8 mouse cellular contexts compared by ENCODE assay signal in the genomic region with DNA sequence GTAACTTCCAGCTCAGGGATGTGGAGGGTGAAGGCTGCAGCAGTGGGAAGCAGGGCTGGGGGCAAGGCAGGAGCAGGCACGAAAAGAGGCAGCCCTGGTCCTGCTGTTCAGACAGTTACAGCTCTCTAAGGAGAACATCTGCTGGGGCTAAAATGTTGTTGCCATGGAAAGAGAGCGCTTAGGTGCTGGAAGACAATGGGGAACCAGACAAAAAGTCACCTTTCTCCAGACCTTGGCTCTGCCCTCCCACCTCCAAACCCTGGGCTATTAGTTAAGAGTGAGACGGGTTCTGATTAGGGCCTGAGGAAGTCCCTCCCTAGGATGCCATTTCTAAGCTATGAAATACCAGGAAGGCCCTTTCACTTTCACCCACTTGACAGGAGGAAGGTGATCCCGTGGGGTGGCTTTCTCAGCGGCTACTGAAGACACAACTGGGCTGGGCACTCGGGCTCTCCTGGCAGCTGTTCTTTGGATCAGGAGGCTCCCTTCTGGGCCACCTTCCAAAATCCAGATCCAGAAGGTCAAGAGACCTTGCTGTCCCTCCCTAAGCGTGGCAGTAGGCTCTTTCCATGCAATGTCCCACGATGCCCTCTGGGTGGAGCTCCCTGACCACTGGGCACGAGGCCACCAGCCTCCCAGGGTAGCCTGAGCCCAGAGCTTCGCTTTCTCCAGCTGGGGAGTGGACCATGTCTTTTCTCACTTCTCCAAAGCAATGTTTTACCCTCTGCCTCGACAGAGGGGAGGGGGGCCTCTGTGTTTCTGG. TPM values are rescaled to one million over a fixed set of nuclear protein-coding genes. Genes with fewer than 3 reads are reported as not detected.
DNase-seq lines count a peak whose midpoint lies in the region; ATAC-seq and TF ChIP-seq lines count a peak whose summit lies in the region.

No protein-coding gene starts in this region.

- no peak overlapping the region for H3K9ac ChIP-seq in liver, embryonic 11.5 days (ENCODE audit: low read depth, low read length)

- peak; percentile 72 for ATAC-seq in liver, embryonic 11.5 days (replicated peaks; ENCODE audit: low FRiP score)

- H3K79me2 ChIP-seq in C2C12 (ENCODE audit: control insufficient read depth, insufficient read depth) = no peaks in the 10 kb centered on the region

- no peak overlapping the region for H3K27ac ChIP-seq in kidney, adult 2 months (ENCODE audit: insufficient read depth, low read depth, low read length)
- H3K27ac ChIP-seq in liver, embryonic 11.5 days (ENCODE audit: low read depth, low read length) = no peak overlapping the region

- H3ac ChIP-seq in C2C12 (ENCODE audit: control insufficient read depth, insufficient read length, low read depth) = no peak overlapping the region

- no peaks in the 10 kb centered on the region for H3K9me3 ChIP-seq in liver, embryonic 11.5 days (ENCODE audit: control insufficient read depth, low read length)

- 0 out of 2 replicates have a peak, but pooled peaks cover 4% of the 10 kb centered on the region for H3K4me1 ChIP-seq in kidney, adult 2 months (ENCODE audit: control insufficient read depth, insufficient read depth, low read length)
- H3K4me1 ChIP-seq in liver, embryonic 11.5 days (replicated peaks; ENCODE audit: control insufficient read depth, insufficient read depth, low read length) = no peaks in the 10 kb centered on the region

- no peaks in the 10 kb centered on the region for H3K27me3 ChIP-seq in C2C12 (ENCODE audit: control insufficient read depth, insufficient read depth, insufficient read length)
- H3K27me3 ChIP-seq in kidney, adult 2 months (replicated peaks; ENCODE audit: control insufficient read depth, insufficient read depth, low read length) = no peaks in the 10 kb centered on the region
- no peaks in the 10 kb centered on the region; the same call in 1 of the 2 replicates for H3K27me3 ChIP-seq in liver, embryonic 11.5 days (replicated peaks; ENCODE audit: control insufficient read depth, insufficient read depth, low read length)

- H3K4me3 ChIP-seq in C2C12 (ENCODE audit: insufficient read depth, poor library complexity, severe bottlenecking) = no peak overlapping the region
- no peak overlapping the region for H3K4me3 ChIP-seq in kidney, adult 2 months (ENCODE audit: insufficient read depth, low read depth, low read length)
- no peak overlapping the region for H3K4me3 ChIP-seq in liver, embryonic 11.5 days (ENCODE audit: low read depth, low read length)

- peak; percentile 93 for TF ChIP-seq CTCF in C2C12 (IDR thresholded peaks at IDR 0.05; ENCODE audit: control insufficient read depth, insufficient read depth, insufficient read length)
- TF ChIP-seq CTCF in kidney, adult 2 months (conservative IDR thresholded peaks at IDR 0.05; ENCODE audit: insufficient read depth, insufficient read length, low read depth, low read length) = peak; percentile 93

- peak overlapping the region; percentile 32; the same call in 1 of the 2 replicates for H3K4me2 ChIP-seq in liver, embryonic 11.5 days

- WGBS in kidney, adult 2 months = 10% methylated on average over 11 of the region's 11 CpGs
- WGBS in liver, embryonic 11.5 days = 19% methylated on average over 11 of the region's 11 CpGs

- TF ChIP-seq POLR2A in kidney, adult 2 months (IDR thresholded peaks at IDR 0.05; ENCODE audit: low read depth, low read length) = no peak

- peaks cover 32% of the 10 kb centered on the region for H3K36me3 ChIP-seq in C2C12 (ENCODE audit: control insufficient read depth, insufficient read depth)
- H3K36me3 ChIP-seq in kidney, adult 2 months (ENCODE audit: control insufficient read depth, insufficient read depth, low read length) = peaks cover 3% of the 10 kb centered on the region; the same call in 1 of the 2 replicates
- H3K36me3 ChIP-seq in liver, embryonic 11.5 days (ENCODE audit: control insufficient read depth, insufficient read depth, low read length) = peaks cover 28% of the 10 kb centered on the region

- DNase-seq in adrenal gland, adult 18-20 months (ENCODE audit: low spot score in 2 of 2) = peak; percentile 80 to 87
- DNase-seq in embryo, embryonic 9.5 days (ENCODE audit: extremely low spot score) = peak; percentile 63
- DNase-seq in heart, adult 18-20 months = peak; percentile 91 to 92
- peak; percentile 94 for DNase-seq in kidney, adult 2 months
- DNase-seq in liver, embryonic 11.5 days (ENCODE audit: low spot score) = peak; percentile 51
- peak; percentile 58 for DNase-seq in naive thymus-derived CD4-positive, alpha-beta T cell, adult 2 months (ENCODE audit: low read depth)
- DNase-seq in testis, postnatal 10 days (ENCODE audit: low spot score) = peak; percentile 93

- no peaks in the 10 kb centered on the region for H3K79me3 ChIP-seq in C2C12 (ENCODE audit: low read depth)

TF ChIP-seq in C2C12, 6 proteins besides CTCF, POLR2A, EP300 and RAD21:
- TF ChIP-seq MAX (IDR thresholded peaks at IDR 0.05) (peak; percentile 41), MYOD1 (IDR thresholded peaks at IDR 0.05; ENCODE audit: control insufficient read depth, insufficient read length, low read depth) (no peak), FOSL1 (IDR thresholded peaks at IDR 0.05; ENCODE audit: insufficient read depth, low read length, poor library complexity, severe bottlenecking) (no peak)
TF ChIP-seq in C2C12: peak in this region for 1.

RNA-seq across cellular contexts. Expression of a gene that starts 11.8 kb away (rescaled TPM):
- 49.2 TPM for polyA plus RNA-seq in C2C12 (2012; fragmentation: generic; extraction: Trizol)
- 10 to 100 TPM; 54.5 to 65.8 TPM for total RNA-seq in adrenal gland, adult 18-20 months (2021)
- total RNA-seq in heart, adult 18-20 months (2021) = 10 to 100 TPM; 25.9 to 26.1 TPM
- 24.7 and 27.2 TPM in 2 replicates for polyA plus RNA-seq in kidney, adult 2 months (2012; rRNA removed)
- 15.0 and 15.7 TPM in 2 replicates for polyA plus RNA-seq in liver, embryonic 11.5 days (2014; fragmentation: Nextera tagmentation; extraction: Ambion mirVana)

RNA-seq across cellular contexts. Expression of a gene that starts 20.7 kb away (rescaled TPM):
- polyA plus RNA-seq in C2C12 (2012; fragmentation: generic; extraction: Trizol) = 0.21 TPM
- 1 to 10 TPM; 4.4 to 4.7 TPM for total RNA-seq in adrenal gland, adult 18-20 months (2021)
- under 1 TPM in 1 of 2 experiments, not detected in 1; 0.18 TPM for total RNA-seq in heart, adult 18-20 months (2021)
- polyA plus RNA-seq in kidney, adult 2 months (2012; rRNA removed) = 1.6 and 1.8 TPM in 2 replicates
- polyA plus RNA-seq in liver, embryonic 11.5 days (2014; fragmentation: Nextera tagmentation; extraction: Ambion mirVana) = 0.34 and 0.36 TPM in 2 replicates

RNA-seq across cellular contexts. Expression of a gene that starts 46.0 kb away (rescaled TPM):
- not detected for polyA plus RNA-seq in C2C12 (2012; fragmentation: generic; extraction: Trizol)
- total RNA-seq in adrenal gland, adult 18-20 months (2021) = 1 to 10 TPM; 7.1 to 7.3 TPM
- 10 to 100 TPM; 10.0 to 10.5 TPM for total RNA-seq in heart, adult 18-20 months (2021)
- polyA plus RNA-seq in kidney, adult 2 months (2012; rRNA removed) = 3.3 and 4.1 TPM in 2 replicates
- 3.2 and 3.9 TPM in 2 replicates for polyA plus RNA-seq in liver, embryonic 11.5 days (2014; fragmentation: Nextera tagmentation; extraction: Ambion mirVana)
